Mouse (Mus musculus): ENCODE measurements around the gene Nkapl. TPM values are rescaled to one million over a fixed set of nuclear protein-coding genes. Genes with fewer than 3 reads are reported as not detected.

The Nkapl gene
- polyA plus RNA-seq, 1 experiment from 2014 or later = 2.4 TPM

GRCm38 (mm10) chr13:21456347-21456746 lies 12.0 kb downstream of the Nkapl start:
- DNase-seq (ENCODE audit: low spot score) = peak; percentile 68
- Histone ChIP-seq H3K27ac (replicated peaks) (no peak overlapping the region), H3K36me3 (ENCODE audit: control insufficient read depth, insufficient read depth, low read length) (no peaks in the 10 kb centered on the region), H3K4me3 (ENCODE audit: low read depth, low read length) (no peak overlapping the region), H3K4me2 (replicated peaks; ENCODE audit: low read depth) (no peak overlapping the region), H3K27me3 (ENCODE audit: control insufficient read depth, insufficient read depth, low read length) (no peaks in the 10 kb centered on the region), H3K9ac (ENCODE audit: low read length) (no peak overlapping the region), H3K9me3 (ENCODE audit: control insufficient read depth, low read length) (no peaks in the 10 kb centered on the region), H3K4me1 (replicated peaks; ENCODE audit: control insufficient read depth, insufficient read depth) (no peaks in the 10 kb centered on the region; the same call in 1 of the 2 replicates)
- peak; percentile 64 for ATAC-seq (ENCODE audit: low FRiP score, low TSS enrichment)
- TF ChIP-seq EP300 (optimal IDR thresholded peaks at IDR 0.05) (no peak), CTCF (IDR thresholded peaks at IDR 0.05; ENCODE audit: low read depth) (no peak)
- 6% methylated on average over 4 of the region's 4 CpGs for WGBS

GRCm38 (mm10) chr13:21454133-21454532 lies 14.2 kb downstream of the Nkapl start:
- H3K27ac ChIP-seq (replicated peaks) = no peak overlapping the region
- DNase-seq (ENCODE audit: low spot score) (no peak), ATAC-seq (ENCODE audit: low FRiP score, low TSS enrichment) (0 out of 2 replicates have a peak, but pooled peaks have one; percentile 44)
- H3K4me1 ChIP-seq (replicated peaks; ENCODE audit: control insufficient read depth, insufficient read depth) = no peaks in the 10 kb centered on the region; the same call in 1 of the 2 replicates
- TF ChIP-seq EP300 (optimal IDR thresholded peaks at IDR 0.05) = no peak
- TF ChIP-seq CTCF (IDR thresholded peaks at IDR 0.05; ENCODE audit: low read depth) = no peak
- H3K9me3 ChIP-seq (ENCODE audit: control insufficient read depth, low read length) = no peaks in the 10 kb centered on the region
- WGBS = 43% methylated on average over 3 of the region's 3 CpGs
- H3K9ac ChIP-seq (ENCODE audit: low read length) = no peak overlapping the region
- H3K27me3 ChIP-seq (ENCODE audit: control insufficient read depth, insufficient read depth, low read length) = no peaks in the 10 kb centered on the region
- H3K4me2 ChIP-seq (replicated peaks; ENCODE audit: low read depth) = no peak overlapping the region
- no peak overlapping the region for H3K4me3 ChIP-seq (ENCODE audit: low read depth, low read length)
- H3K36me3 ChIP-seq (ENCODE audit: control insufficient read depth, insufficient read depth, low read length) = no peaks in the 10 kb centered on the region

GRCm38 (mm10) chr13:21453449-21453848 lies 14.9 kb downstream of the Nkapl start, which contains the start of gene Zscan26:
TSS of gene Zscan26 (minus strand) at chr13:21453730.
- TF ChIP-seq EP300 (optimal IDR thresholded peaks at IDR 0.05) (no peak), CTCF (IDR thresholded peaks at IDR 0.05; ENCODE audit: low read depth) (no peak)
- Histone ChIP-seq H3K9me3 (ENCODE audit: control insufficient read depth, low read length) (no peaks in the 10 kb centered on the region), H3K36me3 (ENCODE audit: control insufficient read depth, insufficient read depth, low read length) (no peaks in the 10 kb centered on the region), H3K4me2 (replicated peaks; ENCODE audit: low read depth) (peak within 1 kb of the TSS; percentile 55), H3K4me3 (ENCODE audit: low read depth, low read length) (peak within 1 kb of the TSS; percentile 63), H3K27ac (replicated peaks) (peak within 1 kb of the TSS; percentile 87), H3K27me3 (ENCODE audit: control insufficient read depth, insufficient read depth, low read length) (no peaks in the 10 kb centered on the region), H3K9ac (ENCODE audit: low read length) (peak within 1 kb of the TSS; percentile 70), H3K4me1 (replicated peaks; ENCODE audit: control insufficient read depth, insufficient read depth) (no peaks in the 10 kb centered on the region; the same call in 1 of the 2 replicates)
- WGBS = under 1% methylated on average over 23 of the region's 23 CpGs
- peak; percentile 93 for ATAC-seq (ENCODE audit: low FRiP score, low TSS enrichment)
- peak; percentile 91 for DNase-seq (ENCODE audit: low spot score)

- peak overlapping the region; percentile 87 for H3K27ac ChIP-seq (replicated peaks)
- no peaks in the 10 kb centered on the region for H3K27me3 ChIP-seq (ENCODE audit: control insufficient read depth, insufficient read depth, low read length)
- H3K4me3 ChIP-seq (ENCODE audit: low read depth, low read length) = peak overlapping the region; percentile 63
- peak overlapping the region; percentile 70 for H3K9ac ChIP-seq (ENCODE audit: low read length)
- H3K36me3 ChIP-seq (ENCODE audit: control insufficient read depth, insufficient read depth, low read length) = no peaks in the 10 kb centered on the region
- H3K4me2 ChIP-seq (replicated peaks; ENCODE audit: low read depth) = peak overlapping the region; percentile 55
- H3K4me1 ChIP-seq (replicated peaks; ENCODE audit: control insufficient read depth, insufficient read depth) = no peaks in the 10 kb centered on the region; the same call in 1 of the 2 replicates
- ATAC-seq (ENCODE audit: low FRiP score, low TSS enrichment) (no peak), DNase-seq (ENCODE audit: low spot score) (no peak)
- TF ChIP-seq CTCF (IDR thresholded peaks at IDR 0.05; ENCODE audit: low read depth) = no peak
- TF ChIP-seq EP300 (optimal IDR thresholded peaks at IDR 0.05) = no peak
- no peaks in the 10 kb centered on the region for H3K9me3 ChIP-seq (ENCODE audit: control insufficient read depth, low read length)
- WGBS = 2% methylated on average over 13 of the region's 13 CpGs
Observed at GRCm38 (mm10) chr13:21453042-21453441, 15.3 kb downstream of the Nkapl start.

GRCm38 (mm10) chr13:21447856-21448614 lies 20.3 kb downstream of the Nkapl start:
- Histone ChIP-seq H3K27me3 (ENCODE audit: control insufficient read depth, insufficient read depth, low read length) (no peaks in the 10 kb centered on the region), H3K4me3 (ENCODE audit: low read depth, low read length) (no peak overlapping the region), H3K27ac (replicated peaks) (no peak overlapping the region), H3K36me3 (ENCODE audit: control insufficient read depth, insufficient read depth, low read length) (peaks cover 6% of the 10 kb centered on the region), H3K4me1 (replicated peaks; ENCODE audit: control insufficient read depth, insufficient read depth) (no peaks in the 10 kb centered on the region; the same call in 1 of the 2 replicates), H3K9me3 (ENCODE audit: control insufficient read depth, low read length) (no peaks in the 10 kb centered on the region), H3K4me2 (replicated peaks; ENCODE audit: low read depth) (no peak overlapping the region), H3K9ac (ENCODE audit: low read length) (no peak overlapping the region)
- TF ChIP-seq EP300 (optimal IDR thresholded peaks at IDR 0.05) = no peak
- TF ChIP-seq CTCF (IDR thresholded peaks at IDR 0.05; ENCODE audit: low read depth) = no peak
- ATAC-seq (ENCODE audit: low FRiP score, low TSS enrichment) (peak; percentile 41; the same call in 1 of the 2 replicates), DNase-seq (ENCODE audit: low spot score) (peak; percentile 55)
- WGBS = 67% methylated on average over 16 of the region's 16 CpGs

- Histone ChIP-seq H3K9me3 (ENCODE audit: control insufficient read depth, low read length) (no peaks in the 10 kb centered on the region), H3K4me3 (ENCODE audit: low read depth, low read length) (no peak overlapping the region), H3K4me2 (replicated peaks; ENCODE audit: low read depth) (no peak overlapping the region), H3K4me1 (replicated peaks; ENCODE audit: control insufficient read depth, insufficient read depth) (no peaks in the 10 kb centered on the region), H3K36me3 (ENCODE audit: control insufficient read depth, insufficient read depth, low read length) (peaks cover 6% of the 10 kb centered on the region), H3K27ac (replicated peaks) (no peak overlapping the region), H3K27me3 (ENCODE audit: control insufficient read depth, insufficient read depth, low read length) (no peaks in the 10 kb centered on the region), H3K9ac (ENCODE audit: low read length) (no peak overlapping the region)
- WGBS = 82% methylated on average over 9 of the region's 9 CpGs
- DNase-seq (ENCODE audit: low spot score) = no peak
- TF ChIP-seq CTCF (IDR thresholded peaks at IDR 0.05; ENCODE audit: low read depth) (no peak), EP300 (optimal IDR thresholded peaks at IDR 0.05) (no peak)
- no peak for ATAC-seq (ENCODE audit: low FRiP score, low TSS enrichment)
Observed at GRCm38 (mm10) chr13:21446796-21447195, 21.5 kb downstream of the Nkapl start.

Data from stomach, postnatal 0 days (tissue).